Mouse (Mus musculus): ENCODE results near the gene Tcp11. TPM values are rescaled to one million over a fixed set of nuclear protein-coding genes. Genes with fewer than 3 reads are reported as not detected.

Gene Tcp11
- total RNA-seq, 2 experiments from 2014 or later: 0.70 to 0.93 TPM

Other genes starting within 250 kb of the Tcp11 start
- gene Snrpc, start 242.5 kb downstream of the Tcp11 start, total RNA-seq (2021): 100 to 1,000 TPM in 1 of 2 experiments, 10 to 100 TPM in 1; 97.3 to 109 TPM
- gene Uhrf1bp1, start 224.2 kb downstream of the Tcp11 start, total RNA-seq (2021): 10 to 100 TPM; 19.3 to 19.5 TPM
- gene Anks1, start 171.3 kb downstream of the Tcp11 start, total RNA-seq (2021): 10 to 100 TPM; 38.3 to 40.1 TPM
- gene Taf11, start 170.8 kb downstream of the Tcp11 start, total RNA-seq (2021): 10 to 100 TPM; 27.7 to 27.9 TPM
- 1 to 10 TPM; 1.6 to 2.4 TPM for gene Scube3, start 61.5 kb upstream of the Tcp11 start, total RNA-seq (2021)
- gene Zfp523, start 96.5 kb upstream of the Tcp11 start, total RNA-seq (2021): 10 to 100 TPM; 31.7 to 38.2 TPM
- 1 to 10 TPM; 4.7 to 4.8 TPM for gene Def6, start 127.1 kb upstream of the Tcp11 start, total RNA-seq (2021)
- gene Ppard, start 152.1 kb upstream of the Tcp11 start, total RNA-seq (2021): 10 to 100 TPM; 34.3 to 37.6 TPM
- 10 to 100 TPM; 24.9 to 25.4 TPM for gene Fance, start 232.9 kb upstream of the Tcp11 start, total RNA-seq (2021)
- gene Rpl10a, start 247.8 kb upstream of the Tcp11 start, total RNA-seq (2021): 100 to 1,000 TPM; 919 to 955 TPM

Measured in gastrocnemius, postnatal 4 days (tissue).